Mouse (Mus musculus) embryonic facial prominence, embryonic 11.5 days (tissue): Measurements from ENCODE around the gene Cyfip1. TPM values are rescaled to one million over a fixed set of nuclear protein-coding genes. Genes with fewer than 3 reads are reported as not detected.

Source experiments
- ATAC-seq: fragments of 200-750 bp; cut with Nextera tagmentation; replicated peaks from 2 replicates; pipeline ENCODE4 v1.8.0; 2017; ENCODE audit warnings: low read depth; ENCODE audit not compliant: insufficient number of reproducible peaks, low FRiP score, low TSS enrichment
- DNase-seq: peaks from one replicate; pipeline ENCODE4 v3.0.0-alpha.2; 2015; ENCODE audit warnings: low spot score
- H3K27ac ChIP-seq: fragments of 300-500 bp; sonication (generic); replicated peaks from 2 replicates; pipeline ENCODE4 v1.5.1; 2014; ENCODE audit warnings: mild to moderate bottlenecking, low read depth, low read length, control low read depth
- H3K27me3 ChIP-seq: fragments of 300-500 bp; sonication (generic); 2 replicates; pipeline ENCODE4 v1.6.1; 2014; ENCODE audit warnings: mild to moderate bottlenecking, low read length, moderate library complexity, mixed read lengths; ENCODE audit not compliant: control insufficient read depth, insufficient read depth
- H3K36me3 ChIP-seq: fragments of 300-500 bp; sonication (generic); replicated peaks from 2 replicates; pipeline ENCODE4 v1.6.1; 2014; ENCODE audit warnings: low read depth, mild to moderate bottlenecking, low read length, moderate library complexity, mixed read lengths; ENCODE audit not compliant: control insufficient read depth, insufficient read depth
- H3K4me1 ChIP-seq: fragments of 300-500 bp; sonication (generic); 2 replicates; pipeline ENCODE4 v1.6.1; 2014; ENCODE audit warnings: low read length, mixed read lengths; ENCODE audit not compliant: control insufficient read depth, insufficient read depth
- H3K4me2 ChIP-seq: fragments of 300-500 bp; sonication (generic); 2 replicates; pipeline ENCODE4 v1.6.1; 2014; ENCODE audit warnings: low read depth, mild to moderate bottlenecking, control low read depth, low read length, moderate library complexity
- H3K4me3 ChIP-seq: fragments of 300-500 bp; sonication (generic); 2 replicates; pipeline ENCODE4 v1.5.1; 2014; ENCODE audit warnings: low read depth, low read length, control low read depth
- H3K9ac ChIP-seq: fragments of 300-500 bp; sonication (generic); replicated peaks from 2 replicates; pipeline ENCODE4 v1.6.1; 2014; ENCODE audit warnings: mild to moderate bottlenecking, control low read depth, low read length
- H3K9me3 ChIP-seq: fragments of 300-500 bp; sonication (generic); replicated peaks from 2 replicates; pipeline ENCODE4 v1.6.1; 2016; ENCODE audit warnings: mild to moderate bottlenecking, low read length, inconsistent platforms, mixed read lengths; ENCODE audit not compliant: control insufficient read depth
- whole genome bisulfite sequencing: fragments of 180-500 bp; shearing (Covaris S2); extraction: QIAGEN DNeasy Blood & Tissue Kit; methylation state at CpG from one replicate; pipeline ENCODE4 v1.1.7; 2014; 5-methylcytosine and 5-hydroxymethylcytosine counted together
- polyA plus RNA-seq: library from polyadenylated mRNA; unstranded; fragments of >200 nt; fragmentation: Nextera tagmentation; extraction: Ambion mirVana; gene quantifications from 2 replicates; pipeline ENCODE4 v1.2.1, GENCODE M21; 2014

The Cyfip1 gene
- polyA plus RNA-seq, result 120 and 122 TPM in 2 replicates

DNA sequence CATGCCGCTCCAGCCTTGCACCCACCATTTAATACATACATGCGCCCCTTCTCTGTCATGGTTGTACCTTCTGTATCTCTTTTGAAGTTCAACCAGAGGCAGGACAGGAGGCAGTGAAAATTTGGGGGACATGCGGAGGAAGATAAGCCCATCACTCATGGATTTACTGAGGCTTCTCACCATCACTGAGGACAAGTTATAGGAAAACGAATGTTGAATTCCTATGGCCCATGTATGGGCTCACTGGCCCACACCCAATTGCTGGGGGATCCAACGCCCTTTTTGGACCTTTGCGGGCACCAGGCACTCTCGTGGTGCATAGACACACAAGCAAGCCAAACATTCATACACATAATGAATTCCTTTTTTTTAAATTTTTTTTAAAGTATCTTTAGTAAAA lies at the start of gene Cyfip1:
Gene Cyfip1, plus strand, starts transcription at position 301 of the 400 bp plus-strand sequence.
- Histone ChIP-seq H3K27ac (peak within 1 kb of the TSS; percentile 92), H3K4me3 (peak within 1 kb of the TSS; percentile 90), H3K4me2 (peak within 1 kb of the TSS; percentile 59), H3K4me1 (no peaks in the 10 kb centered on the region), H3K9me3 (no peaks in the 10 kb centered on the region), H3K36me3 (no peaks in the 10 kb centered on the region), H3K27me3 (no peaks in the 10 kb centered on the region), H3K9ac (peak within 1 kb of the TSS; percentile 96)
- ATAC-seq (peak; percentile 32; the same call in 1 of the 2 replicates), DNase-seq (peak; percentile 3)
- 53% methylated on average over 7 of the region's 7 CpGs for WGBS

DNA sequence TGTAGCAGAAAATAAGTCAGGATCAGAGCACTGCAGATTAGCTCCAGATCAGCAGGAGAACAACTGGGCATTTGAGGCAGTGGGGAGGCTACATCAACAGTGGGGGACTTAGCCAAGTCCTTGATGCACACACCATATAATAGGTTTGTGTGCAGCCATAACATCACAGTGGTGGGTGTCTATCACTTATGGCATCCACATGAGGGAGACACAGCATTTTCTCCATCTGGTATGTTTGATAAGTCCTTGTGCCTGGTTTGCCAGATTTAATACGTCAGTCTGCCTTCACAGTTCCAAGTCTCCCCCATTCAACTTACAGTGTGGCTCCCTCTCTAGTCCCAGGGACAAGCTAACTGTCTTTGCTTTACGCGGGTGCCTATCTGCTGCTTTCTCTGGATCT lies 49.3 kb upstream of the Cyfip1 start:
- Histone ChIP-seq H3K36me3 (peaks cover 3% of the 10 kb centered on the region; the same call in 1 of the 2 replicates), H3K4me2 (no peak overlapping the region), H3K27ac (no peak overlapping the region), H3K9ac (no peak overlapping the region), H3K27me3 (no peaks in the 10 kb centered on the region), H3K9me3 (no peaks in the 10 kb centered on the region), H3K4me1 (no peaks in the 10 kb centered on the region; the same call in 1 of the 2 replicates), H3K4me3 (no peak overlapping the region)
- WGBS, result 76% methylated on average over 3 of the region's 3 CpGs
- ATAC-seq (no peak), DNase-seq (no peak)

GRCm38 (mm10) chr7:55793236-55793951 lies 48.2 kb upstream of the Cyfip1 start:
- Histone ChIP-seq H3K27ac (no peak overlapping the region), H3K4me3 (peak overlapping the region; percentile 85), H3K4me1 (no peaks in the 10 kb centered on the region; the same call in 1 of the 2 replicates), H3K9me3 (no peaks in the 10 kb centered on the region), H3K9ac (peak overlapping the region; percentile 70), H3K27me3 (no peaks in the 10 kb centered on the region), H3K4me2 (peak overlapping the region; percentile 52), H3K36me3 (peaks cover 6% of the 10 kb centered on the region)
- peak; percentile 26; the same call in 1 of the 2 replicates for ATAC-seq
- DNase-seq, result peak; percentile 5
- WGBS, result 36% methylated on average over 13 of the region's 13 CpGs

DNA sequence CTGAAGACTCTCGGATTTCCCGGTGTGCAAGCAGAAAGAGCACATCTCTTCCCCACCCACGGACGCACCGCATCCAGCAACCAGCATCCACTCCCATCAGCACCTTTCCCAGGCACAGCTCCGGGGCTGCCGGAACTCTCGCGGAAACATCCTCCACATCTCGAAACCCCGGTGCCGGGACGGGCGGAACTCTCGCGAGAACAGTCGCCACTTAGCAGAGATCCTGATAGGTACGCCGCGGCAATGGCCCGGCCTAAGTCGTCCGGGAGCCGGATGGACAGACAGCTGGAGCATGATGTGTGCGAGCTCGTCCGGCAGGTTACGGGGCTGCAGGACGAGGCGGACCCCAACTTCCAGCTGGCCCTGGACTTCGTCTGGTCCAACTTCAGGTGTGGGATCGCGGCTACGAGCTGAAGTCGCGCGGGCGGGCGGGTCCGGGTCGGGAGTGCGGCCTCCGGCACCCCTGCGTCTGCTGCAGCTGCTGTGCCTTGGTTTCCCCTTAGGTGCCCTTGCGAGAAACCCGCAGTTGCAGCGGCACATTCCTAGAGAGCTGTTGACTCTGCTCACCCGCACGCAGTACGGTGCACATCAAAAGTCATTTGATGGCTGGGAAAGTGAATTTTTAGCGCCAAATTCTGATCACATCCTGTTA lies 47.5 kb upstream of the Cyfip1 start, which contains the start of gene Tubgcp5:
Gene Tubgcp5, plus strand, starts transcription at position 203 of the 652 bp plus-strand sequence.
- ATAC-seq, result peak; percentile 99
- peak within 1 kb of the TSS; percentile 85 for H3K4me3 ChIP-seq
- H3K4me2 ChIP-seq, result peak within 1 kb of the TSS; percentile 64
- DNase-seq, result peak; percentile 98
- peak within 1 kb of the TSS; percentile 87 for H3K9ac ChIP-seq
- no peak within 1 kb of the TSS for H3K27ac ChIP-seq
- no peaks in the 10 kb centered on the region for H3K9me3 ChIP-seq
- H3K36me3 ChIP-seq, result peaks cover 6% of the 10 kb centered on the region
- H3K27me3 ChIP-seq, result no peaks in the 10 kb centered on the region
- WGBS, result under 1% methylated on average over 51 of the region's 51 CpGs
- no peaks in the 10 kb centered on the region; the same call in 1 of the 2 replicates for H3K4me1 ChIP-seq

GRCm38 (mm10) chr7:55799981-55800380 lies 41.6 kb upstream of the Cyfip1 start:
- peaks cover 10% of the 10 kb centered on the region for H3K36me3 ChIP-seq
- no peak for ATAC-seq

DNA sequence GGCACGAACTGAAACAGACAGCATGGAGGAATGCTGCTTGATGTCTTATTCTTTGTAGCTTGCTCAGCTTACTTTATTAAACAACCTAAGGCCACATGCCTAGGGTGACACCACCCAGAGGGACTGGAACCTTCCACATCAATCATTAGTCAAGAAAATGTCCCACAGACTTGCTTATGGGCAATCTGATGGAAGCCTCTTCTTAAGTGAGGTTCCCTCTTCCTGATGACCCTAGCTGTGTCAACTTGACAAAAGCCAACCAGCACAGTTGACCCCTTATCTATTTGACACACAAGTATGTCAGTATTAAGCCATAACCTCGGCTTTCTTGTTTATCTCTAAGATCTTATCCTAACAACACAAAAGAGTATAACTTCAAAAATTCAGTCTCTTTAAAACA lies 31.6 kb upstream of the Cyfip1 start:
- H3K9ac ChIP-seq, result no peak overlapping the region
- no peak overlapping the region for H3K4me2 ChIP-seq
- WGBS, result 89% methylated on average over 2 of the region's 2 CpGs
- no peak overlapping the region for H3K4me3 ChIP-seq
- H3K36me3 ChIP-seq, result peaks cover 19% of the 10 kb centered on the region
- no peak for ATAC-seq
- no peaks in the 10 kb centered on the region for H3K27me3 ChIP-seq
- no peaks in the 10 kb centered on the region for H3K9me3 ChIP-seq
- no peaks in the 10 kb centered on the region for H3K4me1 ChIP-seq
- H3K27ac ChIP-seq, result no peak overlapping the region
- DNase-seq, result no peak

More at GRCm38 (mm10) chr7:55799981-55800380, 41.6 kb upstream of the Cyfip1 start:
- no peak overlapping the region for H3K9ac ChIP-seq
- no peak overlapping the region for H3K4me3 ChIP-seq
- H3K27ac ChIP-seq, result no peak overlapping the region
- no peak for DNase-seq
- 95% methylated on average over 3 of the region's 3 CpGs for WGBS
- no peaks in the 10 kb centered on the region for H3K4me1 ChIP-seq
- no peaks in the 10 kb centered on the region for H3K27me3 ChIP-seq
- no peaks in the 10 kb centered on the region for H3K9me3 ChIP-seq
- no peak overlapping the region for H3K4me2 ChIP-seq

DNA sequence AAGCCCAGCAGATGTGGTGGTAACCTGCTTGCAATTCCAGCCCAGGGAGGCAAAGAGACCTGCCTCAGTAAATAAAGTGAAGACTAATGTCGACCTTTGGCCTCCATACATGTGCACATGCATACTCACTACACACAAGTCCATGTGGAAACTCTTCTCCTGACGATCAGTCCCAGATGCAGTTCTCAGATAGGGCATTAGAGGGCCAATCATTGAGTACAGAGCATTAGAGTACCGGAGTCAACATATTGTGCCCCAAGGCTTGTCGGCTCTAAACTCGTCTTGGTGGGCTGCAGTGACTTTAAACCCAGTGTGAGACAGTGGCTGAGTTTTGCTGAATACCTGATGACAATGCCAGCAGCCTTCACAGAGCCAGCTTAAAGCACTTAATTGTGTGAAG lies 17.1 kb upstream of the Cyfip1 start:
- H3K4me3 ChIP-seq, result no peak overlapping the region
- H3K9me3 ChIP-seq, result no peaks in the 10 kb centered on the region
- H3K27ac ChIP-seq, result no peak overlapping the region
- no peak overlapping the region for H3K9ac ChIP-seq
- no peaks in the 10 kb centered on the region for H3K4me1 ChIP-seq
- no peak overlapping the region for H3K4me2 ChIP-seq
- ATAC-seq, result no peak
- peaks cover 7% of the 10 kb centered on the region; the same call in 1 of the 2 replicates for H3K36me3 ChIP-seq
- no peaks in the 10 kb centered on the region for H3K27me3 ChIP-seq
- 78% methylated on average over 5 of the region's 5 CpGs for WGBS
- peak; percentile 30 for DNase-seq

- Histone ChIP-seq H3K4me3 (no peak overlapping the region), H3K4me2 (no peak overlapping the region), H3K4me1 (no peaks in the 10 kb centered on the region), H3K36me3 (peaks cover 7% of the 10 kb centered on the region; the same call in 1 of the 2 replicates), H3K27ac (no peak overlapping the region), H3K27me3 (no peaks in the 10 kb centered on the region), H3K9ac (no peak overlapping the region), H3K9me3 (no peaks in the 10 kb centered on the region)
- WGBS, result 89% methylated on average over 9 of the region's 9 CpGs
- ATAC-seq, result no peak
- DNase-seq, result no peak
These were observed 14.0 kb upstream of the Cyfip1 start for GRCm38 (mm10) chr7:55827551-55827950.
